Mouse (Mus musculus) mouse trophoblast stem cell (cell line): ENCODE measurements around the gene Cfap77.

Source experiments
- in situ Hi-C, 2 experiments: fragments of 300-500 bp; cut with MseI, MboI; formaldehyde crosslinking; loops; 2 replicates in 1 of 2; 3 replicates in 1 of 2; pipeline ENCODE4 v1.15.1; 2025

The Cfap77 gene

GRCm38 (mm10) chr2:28998246-28998645 lies 56.6 kb downstream of the Cfap77 start:
- in situ Hi-C loops = no loop called here

GRCm38 (mm10) chr2:28997161-28997834 lies 57.6 kb downstream of the Cfap77 start:
- in situ Hi-C loops = no loop called here

GRCm38 (mm10) chr2:28995436-28995835 lies 59.4 kb downstream of the Cfap77 start:
- in situ Hi-C loops = no loop called here

- in situ Hi-C loops = no loop called here
Observed at GRCm38 (mm10) chr2:28994014-28994413, 60.9 kb downstream of the Cfap77 start.

GRCm38 (mm10) chr2:28988781-28989180 lies 66.1 kb downstream of the Cfap77 start:
- in situ Hi-C loops = no loop called here

GRCm38 (mm10) chr2:28980080-28980910 lies 74.6 kb downstream of the Cfap77 start:
- in situ Hi-C loops = no loop called here

GRCm38 (mm10) chr2:28978461-28978860 lies 76.4 kb downstream of the Cfap77 start:
- in situ Hi-C loops = loop anchor here (5.0 to 10.0 kb wide), 2 partner anchors 54 to 61 kb away; partner anchors contain the start of gene Barhl1 (in 1 of the 2)

- in situ Hi-C loops = loop anchor here (5.0 to 10.0 kb wide), 2 partner anchors 52 to 59 kb away; partner anchors contain the start of gene Barhl1 (in 1 of the 2)
Observed at GRCm38 (mm10) chr2:28976635-28977034, 78.2 kb downstream of the Cfap77 start.

- in situ Hi-C loops = loop anchor here (5.0 to 10.0 kb wide), 2 partner anchors 51 to 58 kb away; partner anchors contain the start of gene Barhl1 (in 1 of the 2)
Observed at GRCm38 (mm10) chr2:28975604-28976003, 79.3 kb downstream of the Cfap77 start.

GRCm38 (mm10) chr2:28974520-28974919 lies 80.3 kb downstream of the Cfap77 start:
- in situ Hi-C loops = loop anchor here in 1 of 2 experiments (10.0 kb wide), 1 partner anchor 50 kb away; no protein-coding TSS in a partner anchor

GRCm38 (mm10) chr2:28973832-28974450 lies 80.9 kb downstream of the Cfap77 start:
- in situ Hi-C loops = loop anchor here in 1 of 2 experiments (10.0 kb wide), 1 partner anchor 49 kb away; no protein-coding TSS in a partner anchor

GRCm38 (mm10) chr2:28970424-28970823 lies 84.4 kb downstream of the Cfap77 start:
- in situ Hi-C loops = loop anchor here in 1 of 2 experiments (10.0 kb wide), 1 partner anchor 46 kb away; no protein-coding TSS in a partner anchor

- in situ Hi-C loops = no loop called here
Observed at GRCm38 (mm10) chr2:28968278-28968677, 86.6 kb downstream of the Cfap77 start.

GRCm38 (mm10) chr2:28966151-28966795 lies 88.6 kb downstream of the Cfap77 start:
- in situ Hi-C loops = no loop called here

- in situ Hi-C loops = no loop called here
Observed at GRCm38 (mm10) chr2:28963565-28963964, 91.3 kb downstream of the Cfap77 start.

GRCm38 (mm10) chr2:28961636-28962035 lies 93.2 kb downstream of the Cfap77 start:
- in situ Hi-C loops = no loop called here

- in situ Hi-C loops = no loop called here
Observed at GRCm38 (mm10) chr2:28961024-28961585, 93.8 kb downstream of the Cfap77 start.

GRCm38 (mm10) chr2:28956874-28957273 lies 98.0 kb downstream of the Cfap77 start:
- in situ Hi-C loops = no loop called here

GRCm38 (mm10) chr2:28954595-28954994 lies 100.3 kb downstream of the Cfap77 start:
- in situ Hi-C loops = no loop called here

- in situ Hi-C loops = no loop called here
Observed at GRCm38 (mm10) chr2:28952981-28953380, 101.9 kb downstream of the Cfap77 start.

- in situ Hi-C loops = no loop called here
Observed at GRCm38 (mm10) chr2:28946312-28946711, 108.6 kb downstream of the Cfap77 start.
